Mouse (Mus musculus): ENCODE measurements at regions not wholly inside any gene's neighbourhood (a gene's known extent, or its start where the extent isn't known, plus 50 kb on each side); places are given as distances from the start of the nearest gene placed in this dataset.

- no peak for DNase-seq (ENCODE audit: low spot score)
Measured at GRCm38 (mm10) chr12:92152043-92152921, 303.3 kb upstream of the Sel1l start.

DNA sequence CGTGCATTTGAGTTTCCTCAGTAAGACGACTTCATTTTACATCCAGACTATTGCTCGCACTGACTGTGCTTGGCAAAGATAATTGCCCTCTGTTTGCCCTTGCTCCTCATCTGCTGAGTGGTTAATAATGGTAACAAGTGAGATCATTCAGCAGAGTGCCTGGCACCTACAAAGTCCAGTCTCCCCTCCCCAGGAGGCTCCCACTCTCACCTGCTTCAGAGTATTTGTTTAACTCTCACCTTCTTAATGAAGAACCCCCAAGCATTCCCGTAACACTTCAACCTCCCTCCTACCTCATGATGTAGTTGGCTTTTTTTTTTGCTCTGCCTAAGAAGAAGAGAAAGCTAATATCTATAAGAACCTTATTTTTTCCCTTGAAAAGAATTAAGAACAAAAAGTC is 288.6 kb upstream of the Sel1l start:
- DNase-seq (ENCODE audit: low spot score), result no peak

DNA sequence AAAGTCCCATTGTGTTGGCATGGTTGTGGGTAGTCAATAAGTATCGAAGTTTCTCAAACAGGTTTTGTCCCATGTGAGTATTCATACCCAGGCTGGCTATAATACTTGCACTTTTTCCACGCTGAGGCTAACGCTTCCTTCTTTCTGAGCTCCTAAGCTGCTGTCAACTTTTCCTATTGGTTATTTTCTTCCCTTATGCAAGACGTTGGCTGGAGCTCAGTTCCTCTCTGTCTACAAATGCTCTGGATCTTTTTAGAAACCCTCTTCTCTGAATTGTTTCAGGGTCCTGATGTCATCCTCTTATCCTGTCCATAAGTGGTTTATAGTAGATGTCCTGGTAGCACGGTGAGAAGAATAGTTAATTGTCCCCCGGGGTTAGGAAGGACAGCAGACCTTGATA is 278.7 kb upstream of the Sel1l start:
- no peak for DNase-seq (ENCODE audit: low spot score)

GRCm38 (mm10) chr12:92120164-92120815 is 271.3 kb upstream of the Sel1l start:
- no peak for DNase-seq (ENCODE audit: low spot score)

GRCm38 (mm10) chr12:92109615-92110014 is 260.7 kb upstream of the Sel1l start:
- no peak for DNase-seq (ENCODE audit: low spot score)

DNA sequence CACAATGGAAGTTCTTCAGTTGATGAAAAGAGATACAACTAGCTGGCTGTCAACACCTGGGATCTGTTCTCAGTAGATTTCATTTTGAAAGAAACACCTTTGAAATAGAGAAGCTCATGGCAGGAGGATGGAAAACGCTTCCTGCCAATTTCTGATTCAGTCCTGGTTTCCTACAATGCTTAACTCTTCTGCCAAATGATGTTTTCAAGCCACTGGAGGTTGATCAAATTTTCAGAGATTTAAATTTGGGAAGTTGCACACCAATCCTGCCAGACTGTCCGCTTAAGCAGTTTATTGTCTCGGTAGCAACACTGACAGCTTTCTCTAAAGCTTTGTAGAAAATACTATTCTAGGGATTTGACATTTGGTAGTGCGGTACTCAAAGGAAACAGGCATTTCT is 251.1 kb upstream of the Sel1l start:
- no peak for DNase-seq (ENCODE audit: low spot score)

DNA sequence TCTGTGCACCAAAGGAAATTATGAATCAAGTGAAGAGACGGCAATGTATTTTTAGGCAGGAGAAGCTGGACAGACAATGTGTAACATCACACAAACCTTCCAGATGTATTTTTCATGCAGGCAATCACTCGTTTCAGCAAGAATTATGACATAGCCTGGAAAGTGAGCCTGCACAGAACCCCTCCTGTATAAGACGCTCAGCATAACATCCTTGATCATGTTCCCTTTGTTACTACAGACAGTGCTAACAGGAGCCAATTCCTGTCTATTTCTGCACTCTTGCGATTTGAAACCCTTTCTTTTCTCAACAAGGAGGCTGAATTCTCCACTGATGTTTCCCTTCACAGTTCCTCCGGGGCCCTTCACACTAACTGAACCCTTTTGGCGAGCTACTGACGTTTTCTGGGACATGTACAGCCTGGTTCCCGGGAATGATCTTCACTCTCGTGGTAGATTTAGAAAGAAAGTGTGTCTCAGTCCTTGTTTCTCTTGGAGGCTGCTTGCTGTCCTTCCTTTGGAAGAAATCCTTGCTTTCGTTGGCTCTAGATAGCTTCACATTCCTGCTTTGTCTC is 243.9 kb upstream of the Sel1l start:
- no peak for DNase-seq (ENCODE audit: low spot score)

DNA sequence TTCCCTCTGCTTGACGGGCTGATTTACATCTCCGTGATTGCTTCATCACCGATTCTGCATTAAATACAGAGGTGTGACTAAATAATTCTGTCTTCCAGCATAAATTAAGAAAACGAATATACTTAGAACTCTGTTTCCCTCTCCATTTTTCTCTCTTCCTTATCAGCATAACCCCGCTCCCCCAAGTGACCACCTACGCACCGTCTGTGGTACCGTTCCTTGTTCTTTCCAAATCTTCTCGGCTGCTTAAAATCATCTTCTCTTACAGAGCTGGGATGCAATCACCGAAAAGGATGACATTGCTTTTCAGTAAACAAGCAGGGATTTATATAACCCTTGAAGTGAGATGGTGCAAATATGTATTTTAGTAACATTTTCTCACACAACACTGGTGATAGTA is 224.3 kb upstream of the Sel1l start:
- DNase-seq (ENCODE audit: low spot score), result no peak

GRCm38 (mm10) chr12:92062731-92063130 is 213.8 kb upstream of the Sel1l start:
- DNase-seq (ENCODE audit: low spot score), result no peak

DNA sequence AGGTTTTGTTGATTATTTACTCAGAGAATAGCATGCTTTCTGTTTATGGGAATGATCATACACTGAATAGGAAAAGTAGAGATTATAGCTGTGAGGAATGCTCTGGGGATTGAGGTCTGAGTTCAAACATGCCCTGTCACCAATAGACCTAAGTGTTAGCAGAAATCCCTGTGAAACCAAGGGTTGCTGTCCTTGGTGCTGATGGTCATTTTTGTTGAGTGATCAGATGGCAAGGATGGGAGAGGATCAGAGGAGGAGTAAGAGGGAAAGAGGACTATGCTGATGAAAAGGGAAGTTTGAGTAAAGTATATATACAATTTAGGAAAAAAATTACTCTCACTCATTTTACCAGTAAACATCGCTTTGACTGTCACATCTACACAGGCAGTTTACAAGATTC is 191.5 kb upstream of the Sel1l start:
- no peak for DNase-seq (ENCODE audit: low spot score)

GRCm38 (mm10) chr12:92029192-92029591 is 180.2 kb upstream of the Sel1l start:
- DNase-seq (ENCODE audit: low spot score), result no peak

- DNase-seq (ENCODE audit: low spot score), result no peak
Measured at GRCm38 (mm10) chr12:92028354-92028753, 179.4 kb upstream of the Sel1l start.

GRCm38 (mm10) chr12:92024461-92025218 is 175.7 kb upstream of the Sel1l start:
- no peak for DNase-seq (ENCODE audit: low spot score)

DNA sequence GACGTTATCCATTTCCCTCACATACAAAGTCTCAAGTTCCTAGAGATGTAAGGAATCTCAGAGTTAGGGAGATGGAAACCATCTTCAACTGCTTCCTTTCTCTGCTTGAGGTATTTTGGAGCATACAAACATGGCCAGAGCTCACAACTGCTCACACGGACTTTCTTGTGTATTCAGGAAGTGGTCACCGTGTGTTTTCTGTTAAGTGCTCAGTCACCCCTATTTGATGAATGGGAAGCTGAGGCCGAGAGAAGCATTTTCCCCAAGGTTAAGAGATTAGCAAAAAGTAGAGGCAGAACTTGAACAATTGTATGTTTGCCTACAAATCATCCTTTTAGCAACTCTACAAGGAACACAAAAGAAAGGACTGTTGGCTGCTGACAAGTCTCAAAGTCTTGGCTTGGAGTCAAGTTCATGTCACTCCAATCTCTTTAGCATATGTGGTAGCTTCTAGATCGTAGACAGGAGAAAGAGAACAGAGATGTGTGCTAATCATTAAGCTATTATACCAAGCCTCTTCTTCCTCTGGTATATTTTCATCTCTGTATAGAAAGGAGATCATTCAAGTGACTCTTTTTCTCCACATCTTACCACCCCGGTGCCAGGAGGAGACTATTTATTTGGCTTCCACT is 170.8 kb upstream of the Sel1l start:
- no peak for DNase-seq (ENCODE audit: low spot score)

GRCm38 (mm10) chr12:92015373-92015772 is 166.4 kb upstream of the Sel1l start:
- DNase-seq (ENCODE audit: low spot score), result no peak

- no peak for DNase-seq (ENCODE audit: low spot score)
Measured at GRCm38 (mm10) chr12:92013979-92014378, 165.0 kb upstream of the Sel1l start.

- no peak for DNase-seq (ENCODE audit: low spot score)
Measured at GRCm38 (mm10) chr12:92013244-92013643, 164.3 kb upstream of the Sel1l start.

DNA sequence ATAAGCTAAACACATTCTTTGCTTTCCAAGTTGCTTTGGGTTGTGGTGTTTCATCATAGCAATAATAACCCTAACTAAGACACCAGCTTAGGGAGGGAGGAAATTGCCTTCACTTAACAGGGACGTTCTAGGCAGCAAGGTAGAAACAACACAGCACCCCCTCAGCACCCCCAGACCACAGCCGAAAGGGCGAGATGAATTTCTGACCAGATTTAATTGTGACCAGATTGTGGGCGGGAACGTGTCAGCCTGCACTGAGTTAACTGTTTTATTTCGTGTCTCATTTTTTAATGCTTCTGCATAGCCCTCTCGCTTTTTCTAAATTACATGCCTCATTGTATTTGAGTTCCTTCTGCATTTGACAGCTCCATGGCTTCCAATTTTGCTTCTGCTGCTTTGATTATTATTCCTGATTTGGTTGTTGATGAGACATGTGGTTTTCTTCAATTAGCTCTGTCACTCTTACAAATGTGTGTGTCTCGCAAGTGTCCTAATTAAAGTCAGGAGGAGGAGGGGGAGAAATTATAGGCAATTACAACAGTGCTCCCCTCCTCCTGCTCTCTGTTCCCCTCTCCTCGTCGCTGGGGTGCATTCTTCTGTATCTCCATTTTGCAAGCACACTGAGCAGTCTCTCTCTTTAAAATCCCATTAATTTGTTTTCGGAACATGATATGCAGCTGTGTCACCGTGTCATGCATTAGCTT is 155.6 kb upstream of the Sel1l start:
- DNase-seq (ENCODE audit: low spot score), result no peak

DNA sequence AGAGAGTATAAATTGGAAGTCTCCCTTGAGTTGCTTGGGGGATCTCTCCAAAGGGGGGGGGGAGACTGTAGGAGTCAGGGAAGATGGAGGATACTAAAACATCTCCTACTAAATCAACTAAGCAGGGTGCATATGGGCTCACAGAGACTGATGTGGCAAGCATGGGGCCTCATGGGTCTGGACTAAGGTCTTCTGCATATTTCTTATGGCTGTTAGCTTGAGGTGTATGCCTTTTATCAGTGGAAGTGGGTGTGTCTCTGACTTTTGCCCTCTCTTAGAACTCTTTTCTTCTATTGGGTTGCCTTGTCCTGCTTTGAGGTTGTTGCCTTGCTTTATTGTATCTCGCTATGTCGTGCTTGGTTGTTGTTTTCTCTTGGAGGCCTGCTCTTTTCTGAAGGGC is 150.1 kb upstream of the Sel1l start:
- DNase-seq (ENCODE audit: low spot score), result no peak

DNA sequence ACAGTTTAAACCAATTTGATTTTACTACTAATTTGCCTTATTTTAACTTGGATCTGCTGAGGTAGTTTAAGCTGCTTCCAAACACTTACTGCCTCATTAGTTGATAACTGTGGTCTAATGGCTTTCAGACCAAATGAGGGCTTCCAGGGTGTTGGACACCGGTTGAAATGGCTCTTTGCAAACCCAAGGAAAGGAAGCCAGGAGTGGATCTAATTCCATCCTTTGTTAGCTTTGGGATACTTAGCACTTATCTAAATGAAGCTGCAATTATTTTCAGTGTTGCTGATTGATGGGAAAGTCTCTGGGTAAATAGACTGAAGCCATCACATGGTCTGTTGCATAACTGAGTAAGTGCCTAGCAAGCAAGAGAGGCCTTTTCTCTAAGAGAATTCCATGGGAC is 148.4 kb upstream of the Sel1l start:
- DNase-seq (ENCODE audit: low spot score), result no peak

DNA sequence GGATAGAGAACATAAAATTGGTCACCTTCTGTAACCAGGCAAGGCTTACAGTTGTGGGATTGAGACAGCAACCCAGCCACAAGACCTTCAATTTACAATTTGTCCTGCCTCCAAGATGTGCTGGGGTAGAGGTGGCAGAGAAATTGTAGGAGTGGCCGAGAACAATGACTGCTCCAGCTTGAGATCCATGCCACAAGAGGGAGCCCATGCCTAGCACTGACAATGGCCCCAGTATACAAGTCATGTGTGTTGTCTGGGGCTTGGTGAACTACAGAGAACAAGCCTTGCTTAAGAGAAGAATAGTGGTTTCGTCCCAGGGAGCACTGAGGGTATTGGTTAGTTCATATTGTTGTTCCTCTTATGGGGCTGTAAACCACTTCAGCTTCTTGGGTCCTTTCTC is 146.6 kb upstream of the Sel1l start:
- no peak for DNase-seq (ENCODE audit: low spot score)

All from T-cell, adult 2 months (primary cell).